Mouse (Mus musculus) intestine, embryonic 15.5 days (tissue): ENCODE data around the gene Camta1. TPM values are rescaled to one million over a fixed set of nuclear protein-coding genes. Genes with fewer than 3 reads are reported as not detected.
"Not testable (repeated sequence)": the region's sequence is repeated elsewhere in the genome, so short reads cannot be mapped to it uniquely, and the experiment has no call there.

ENCODE experiments used
- ATAC-seq: fragments of 200-750 bp; cut with Nextera tagmentation; 2 replicates; pipeline ENCODE4 v1.8.0; 2017; ENCODE audit warnings: moderate TSS enrichment, moderate library complexity
- H3K27ac ChIP-seq: fragments of 300-500 bp; sonication (generic); 2 replicates; pipeline ENCODE4 v1.5.1; 2015; ENCODE audit warnings: mild to moderate bottlenecking, inconsistent platforms
- H3K27me3 ChIP-seq: fragments of 300-500 bp; sonication (generic); replicated peaks from 2 replicates; pipeline ENCODE4 v1.6.1; 2015; ENCODE audit warnings: inconsistent platforms
- H3K36me3 ChIP-seq: fragments of 300-500 bp; sonication (generic); 2 replicates; pipeline ENCODE4 v1.6.1; 2015; ENCODE audit warnings: inconsistent platforms
- H3K4me1 ChIP-seq: fragments of 300-500 bp; sonication (generic); replicated peaks from 2 replicates; pipeline ENCODE4 v1.6.1; 2015; ENCODE audit warnings: inconsistent platforms
- H3K4me2 ChIP-seq: fragments of 300-500 bp; sonication (generic); replicated peaks from 2 replicates; pipeline ENCODE4 v1.6.1; 2015; ENCODE audit warnings: mild to moderate bottlenecking, inconsistent platforms
- H3K4me3 ChIP-seq: fragments of 300-500 bp; sonication (generic); replicated peaks from 2 replicates; pipeline ENCODE4 v1.5.1; 2015; ENCODE audit warnings: inconsistent platforms
- H3K9ac ChIP-seq: fragments of 300-500 bp; sonication (generic); 2 replicates; pipeline ENCODE4 v1.6.1; 2015; ENCODE audit warnings: inconsistent platforms
- H3K9me3 ChIP-seq: fragments of 300-500 bp; sonication (generic); 2 replicates; pipeline ENCODE4 v1.6.1; 2016; ENCODE audit warnings: inconsistent platforms
- WGBS: fragments of 180-500 bp; shearing (Covaris S2); methylation state at CpG from one replicate; pipeline ENCODE4 v1.1.7; 2015; 5-methylcytosine and 5-hydroxymethylcytosine counted together
- polyA plus RNA-seq: library from polyadenylated mRNA; unstranded; fragments of >200 nt; fragmentation: Nextera tagmentation; extraction: Ambion mirVana; gene quantifications from 2 replicates; pipeline ENCODE4 v1.2.1, GENCODE M21; 2015

Gene Camta1
- polyA plus RNA-seq, 1 experiment from 2014 or later, result 75.7 TPM

GRCm38 (mm10) chr4:150875393-150875792 lies 986.3 kb downstream of the Camta1 start:
- 51% methylated on average over 10 of the region's 10 CpGs for WGBS

GRCm38 (mm10) chr4:150874416-150874815 lies 987.3 kb downstream of the Camta1 start:
- ATAC-seq, result not testable (repeated sequence)

More at GRCm38 (mm10) chr4:150875393-150875792, 986.3 kb downstream of the Camta1 start:
- peaks cover 11% of the 10 kb centered on the region for H3K4me1 ChIP-seq
- no peak overlapping the region for H3K27ac ChIP-seq
- no peaks in the 10 kb centered on the region for H3K36me3 ChIP-seq
- H3K9me3 ChIP-seq, result no peaks in the 10 kb centered on the region
- ATAC-seq, result no peak
- no peaks in the 10 kb centered on the region for H3K27me3 ChIP-seq
- H3K9ac ChIP-seq, result no peak overlapping the region
- H3K4me2 ChIP-seq, result no peak overlapping the region
- no peak overlapping the region for H3K4me3 ChIP-seq

GRCm38 (mm10) chr4:150872681-150873080 lies 989.0 kb downstream of the Camta1 start:
- Histone ChIP-seq H3K9ac (no peak overlapping the region), H3K27me3 (no peaks in the 10 kb centered on the region), H3K4me2 (no peak overlapping the region), H3K36me3 (no peaks in the 10 kb centered on the region), H3K9me3 (no peaks in the 10 kb centered on the region), H3K4me1 (peaks cover 15% of the 10 kb centered on the region), H3K4me3 (no peak overlapping the region), H3K27ac (no peak overlapping the region)
- no peak for ATAC-seq
- WGBS, result 64% methylated on average over 8 of the region's 8 CpGs

More at GRCm38 (mm10) chr4:150874416-150874815, 987.3 kb downstream of the Camta1 start:
- H3K27ac ChIP-seq, H3K36me3 ChIP-seq, H3K4me3 ChIP-seq, H3K9ac ChIP-seq, H3K27me3 ChIP-seq, H3K9me3 ChIP-seq, H3K4me2 ChIP-seq: not testable (repeated sequence)
- peaks cover 14% of the 10 kb centered on the region for H3K4me1 ChIP-seq
- WGBS, result 67% methylated on average over 4 of the region's 4 CpGs

- H3K4me3 ChIP-seq, result no peak overlapping the region
- H3K36me3 ChIP-seq, result peaks cover 2% of the 10 kb centered on the region; the same call in 1 of the 2 replicates
- no peak overlapping the region for H3K4me2 ChIP-seq
- H3K4me1 ChIP-seq, result peaks cover 15% of the 10 kb centered on the region
- H3K27me3 ChIP-seq, result no peaks in the 10 kb centered on the region
- ATAC-seq, result peak; percentile 34
- 33% methylated on average over 9 of the region's 9 CpGs for WGBS
- peak overlapping the region; percentile 56 for H3K27ac ChIP-seq
- H3K9ac ChIP-seq, result no peak overlapping the region
- H3K9me3 ChIP-seq, result no peaks in the 10 kb centered on the region
Observed at GRCm38 (mm10) chr4:150872139-150872651, 989.5 kb downstream of the Camta1 start.

- H3K9me3 ChIP-seq, result no peaks in the 10 kb centered on the region
- H3K4me1 ChIP-seq, result peaks cover 15% of the 10 kb centered on the region
- 29% methylated on average over 10 of the region's 10 CpGs for WGBS
- H3K27me3 ChIP-seq, result no peaks in the 10 kb centered on the region
- no peak overlapping the region for H3K9ac ChIP-seq
- H3K4me3 ChIP-seq, result no peak overlapping the region
- peaks cover 9% of the 10 kb centered on the region for H3K36me3 ChIP-seq
- no peak overlapping the region for H3K4me2 ChIP-seq
- ATAC-seq, result peak; percentile 74
- peak overlapping the region; percentile 56 for H3K27ac ChIP-seq
Observed at GRCm38 (mm10) chr4:150871392-150872138, 990.1 kb downstream of the Camta1 start.

- no peaks in the 10 kb centered on the region for H3K9me3 ChIP-seq
- 76% methylated on average over 13 of the region's 13 CpGs for WGBS
- H3K36me3 ChIP-seq, result peaks cover 15% of the 10 kb centered on the region
- H3K4me3 ChIP-seq, result no peak overlapping the region
- no peak for ATAC-seq
- peaks cover 15% of the 10 kb centered on the region for H3K4me1 ChIP-seq
- no peak overlapping the region for H3K9ac ChIP-seq
- H3K4me2 ChIP-seq, result no peak overlapping the region
- no peaks in the 10 kb centered on the region for H3K27me3 ChIP-seq
- peak overlapping the region; percentile 56; the same call in 1 of the 2 replicates for H3K27ac ChIP-seq
Observed at GRCm38 (mm10) chr4:150870963-150871391, 990.7 kb downstream of the Camta1 start.

GRCm38 (mm10) chr4:150869276-150870197 lies 992.1 kb downstream of the Camta1 start:
- ATAC-seq, result no peak
- 60% methylated on average over 17 of the region's 17 CpGs for WGBS
- H3K4me1 ChIP-seq, result peaks cover 15% of the 10 kb centered on the region

GRCm38 (mm10) chr4:150868859-150869258 lies 992.8 kb downstream of the Camta1 start:
- peaks cover 17% of the 10 kb centered on the region for H3K36me3 ChIP-seq
- no peaks in the 10 kb centered on the region for H3K27me3 ChIP-seq
- peaks cover 15% of the 10 kb centered on the region for H3K4me1 ChIP-seq
- H3K27ac ChIP-seq, result no peak overlapping the region
- H3K9me3 ChIP-seq, result no peaks in the 10 kb centered on the region
- ATAC-seq, result no peak
- H3K4me3 ChIP-seq, result no peak overlapping the region
- no peak overlapping the region for H3K4me2 ChIP-seq
- WGBS, result 70% methylated on average over 2 of the region's 2 CpGs
- no peak overlapping the region for H3K9ac ChIP-seq

More at GRCm38 (mm10) chr4:150869276-150870197, 992.1 kb downstream of the Camta1 start:
- Histone ChIP-seq H3K9me3 (no peaks in the 10 kb centered on the region), H3K4me2 (no peak overlapping the region), H3K9ac (no peak overlapping the region), H3K27me3 (no peaks in the 10 kb centered on the region), H3K27ac (no peak overlapping the region), H3K36me3 (peaks cover 17% of the 10 kb centered on the region), H3K4me3 (no peak overlapping the region)

- Histone ChIP-seq H3K9me3 (no peaks in the 10 kb centered on the region), H3K4me3 (no peak overlapping the region), H3K4me1 (peaks cover 15% of the 10 kb centered on the region), H3K4me2 (no peak overlapping the region), H3K27ac (no peak overlapping the region), H3K9ac (no peak overlapping the region), H3K36me3 (peaks cover 17% of the 10 kb centered on the region), H3K27me3 (no peaks in the 10 kb centered on the region)
- ATAC-seq, result no peak
- WGBS, result 69% methylated on average over 6 of the region's 6 CpGs
Observed at GRCm38 (mm10) chr4:150868161-150868560, 993.5 kb downstream of the Camta1 start.

Other genes with a start within 250 kb of the Camta1 start
- 73.2 and 75.6 TPM in 2 replicates for gene Dnajc11, start 71.8 kb upstream of the Camta1 start, polyA plus RNA-seq
- 31.2 and 32.0 TPM in 2 replicates for gene Thap3, start 127.1 kb upstream of the Camta1 start, polyA plus RNA-seq
- gene Phf13, start 134.4 kb upstream of the Camta1 start, polyA plus RNA-seq, result 20.4 and 21.0 TPM in 2 replicates
- gene Klhl21, start 146.9 kb upstream of the Camta1 start, polyA plus RNA-seq, result 10.6 and 10.9 TPM in 2 replicates
- 15.6 and 19.0 TPM in 2 replicates for gene Zbtb48, start 165.8 kb upstream of the Camta1 start, polyA plus RNA-seq
- 0.19 and 0.44 TPM in 2 replicates for gene Tas1r1, start 176.7 kb upstream of the Camta1 start, polyA plus RNA-seq
- 31.3 and 31.7 TPM in 2 replicates for gene Nol9, start 177.4 kb upstream of the Camta1 start, polyA plus RNA-seq
- gene Plekhg5, start 210.6 kb upstream of the Camta1 start, polyA plus RNA-seq, result 11.0 and 12.9 TPM in 2 replicates